Mouse (Mus musculus) ES-Bruce4 (cell line): ENCODE results near the gene Spdl1.

ENCODE experiments used
- CTCF ChIP-seq: IDR thresholded peaks from one replicate; pipeline ENCODE4 v1.8.1; 2011; ENCODE audit warnings: low read depth, low read length
- EP300 ChIP-seq: IDR thresholded peaks from 2 replicates; pipeline ENCODE4 v1.6.1; 2011; ENCODE audit warnings: low read depth, low read length; ENCODE audit not compliant: insufficient read depth
- POLR2A ChIP-seq: IDR thresholded peaks from one replicate; pipeline ENCODE4 v1.8.1; 2011; ENCODE audit warnings: low read length; ENCODE audit not compliant: insufficient read depth

DNA sequence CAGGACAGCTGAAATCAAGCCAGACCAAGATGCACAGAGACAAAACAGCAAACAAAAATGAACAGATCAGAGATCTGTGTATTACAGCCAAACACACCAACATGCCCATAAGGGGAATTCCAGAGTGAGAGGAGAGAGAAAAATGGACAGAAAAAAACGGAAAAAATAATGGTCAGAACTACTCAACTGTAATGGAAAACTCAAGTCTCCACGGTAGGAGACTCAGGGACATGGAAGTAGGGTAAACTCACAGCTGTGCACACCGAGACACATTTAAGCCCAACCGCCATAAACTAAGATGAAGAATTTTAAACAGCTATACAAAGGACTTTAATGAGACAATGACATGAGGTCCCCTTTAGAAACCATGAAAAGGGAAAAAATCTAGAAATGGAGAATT lies 73.9 kb downstream of the Spdl1 start:
- no peak for TF ChIP-seq POLR2A
- no peak for TF ChIP-seq CTCF
- TF ChIP-seq EP300: no peak
